Mouse (Mus musculus) T-cell, adult 66 days (primary cell): Measurements from ENCODE around the gene Gm7361. TPM values are rescaled to one million over a fixed set of nuclear protein-coding genes. Genes with fewer than 3 reads are reported as not detected.

Experiments used
- total RNA-seq, 2 experiments: library from RNA; stranded (reverse); gene quantifications; 3 replicates in 1 of 2; 4 replicates in 1 of 2; pipeline ENCODE4 v1.2.4; 2023

Gm7361 gene
- total RNA-seq, result not detected

DNA sequence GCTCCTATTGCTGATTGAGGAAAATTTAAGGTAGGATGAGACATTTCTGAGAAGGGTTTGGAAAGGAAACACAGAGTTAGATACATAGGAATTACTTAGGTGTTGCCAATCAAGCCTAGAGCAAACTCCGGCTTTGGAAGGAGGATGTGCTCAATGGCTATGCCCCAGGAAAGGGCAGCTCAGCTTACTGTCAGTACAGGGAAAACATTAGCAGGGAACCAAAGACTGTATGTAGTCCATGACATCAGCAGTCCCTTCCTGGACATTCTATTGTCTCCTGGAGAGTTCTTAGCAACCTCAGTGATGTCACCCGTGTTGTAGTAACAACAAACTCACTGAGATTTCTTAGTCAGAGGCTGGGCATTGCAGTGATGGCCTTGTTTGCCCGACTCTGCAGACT lies at the start of gene Gm7361:
Gene Gm7361 (plus strand): TSS at position 301 of the 400 bp plus-strand sequence.

Other genes starting within 250 kb of the Gm7361 start
- not detected for gene Gm5862, start 234.8 kb upstream of the Gm7361 start, total RNA-seq
- gene Speer4a, start 218.1 kb upstream of the Gm7361 start, total RNA-seq, result not detected
- not detected for gene Gm7347, start 199.1 kb upstream of the Gm7361 start, total RNA-seq
- gene Gm10471, start 168.4 kb upstream of the Gm7361 start, total RNA-seq, result not detected
- not detected for gene 5031410I06Rik, start 152.3 kb upstream of the Gm7361 start, total RNA-seq
- gene Gm10220, start 136.3 kb upstream of the Gm7361 start, total RNA-seq, result not detected